Mouse (Mus musculus): ENCODE data around the gene Arhgef15.

DNA sequence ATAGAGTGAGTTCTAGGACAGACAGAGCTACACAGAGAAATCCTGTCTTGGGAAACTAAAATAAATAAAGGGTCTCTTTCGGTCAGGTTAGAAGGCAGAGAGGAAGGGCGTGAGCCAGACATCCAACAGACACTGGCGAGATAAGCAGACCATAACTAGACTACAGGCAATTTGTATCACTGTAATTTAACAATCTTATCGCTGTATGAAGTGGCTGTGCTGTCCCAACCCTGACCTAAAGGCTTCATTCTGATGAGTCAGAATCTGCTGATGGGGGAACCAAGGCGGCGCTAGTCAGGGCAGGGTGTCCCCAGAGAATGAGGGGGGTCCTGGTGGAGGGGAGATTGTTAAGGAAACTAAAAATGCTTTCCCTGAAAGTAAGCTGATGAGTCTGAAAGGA, 58.5 kb downstream of the Arhgef15 start:
- TF ChIP-seq FLI1 (IDR thresholded peaks at IDR 0.05; ENCODE audit: low read length) (no peak), GATA1 (IDR thresholded peaks at IDR 0.05; ENCODE audit: borderline replicate concordance, low read length) (no peak)

Data from megakaryocyte, embryonic 14.5 days (primary cell).